Mouse (Mus musculus) kidney, adult 2 months (tissue): Measurements from ENCODE around the gene Exosc8.

Source experiments
- CTCF ChIP-seq: fragments of 200-500 bp; conservative IDR thresholded peaks from 2 replicates; pipeline ENCODE4 v1.5.1; 2011; ENCODE audit warnings: low read depth, mild to moderate bottlenecking, control low read depth, low read length, moderate library complexity, mixed read lengths; ENCODE audit not compliant: insufficient read depth, insufficient read length
- POLR2A ChIP-seq: fragments of 200-500 bp; IDR thresholded peaks from one replicate; pipeline ENCODE4 v1.6.1; 2011; ENCODE audit warnings: low read depth, low read length, control low read depth

GRCm38 (mm10) chr3:54689091-54689490, 46.1 kb downstream of the Exosc8 start:
- no peak for TF ChIP-seq POLR2A
- no peak for TF ChIP-seq CTCF
